Mouse (Mus musculus) erythroblast, embryonic 14.5 days (primary cell): ENCODE measurements around the gene Rbm6.

Source experiments
- GATA1 ChIP-seq: IDR thresholded peaks from 2 replicates; pipeline ENCODE4 v1.6.1; 2012; ENCODE audit warnings: low read length, inconsistent platforms, mixed read lengths
- TAL1 ChIP-seq: IDR thresholded peaks from 3 replicates; pipeline ENCODE4 v1.6.1; 2012; ENCODE audit warnings: low read length, inconsistent platforms, mixed read lengths

GRCm38 (mm10) chr9:107866081-107866480 lies 7.0 kb downstream of the Rbm6 start:
- no peak for TF ChIP-seq TAL1
- no peak for TF ChIP-seq GATA1
